Mouse (Mus musculus) forebrain, embryonic 15.5 days (tissue): ENCODE results near the gene Vmn1r180. TPM values are rescaled to one million over a fixed set of nuclear protein-coding genes. Genes with fewer than 3 reads are reported as not detected.
"Not testable (repeated sequence)": the region's sequence is repeated elsewhere in the genome, so short reads cannot be mapped to it uniquely, and the experiment has no call there.

Experiments
- ATAC-seq: fragments of 200-750 bp; cut with Nextera tagmentation; replicated peaks from 2 replicates; pipeline ENCODE4 v1.8.0; 2017; ENCODE audit warnings: mild to moderate bottlenecking, moderate TSS enrichment, moderate library complexity
- H3K27ac ChIP-seq: fragments of 300-500 bp; sonication (generic); replicated peaks from 2 replicates; pipeline ENCODE4 v1.5.1; 2015; ENCODE audit warnings: mild to moderate bottlenecking, inconsistent platforms
- H3K27me3 ChIP-seq: fragments of 300-500 bp; sonication (generic); 2 replicates; pipeline ENCODE4 v1.6.1; 2015; ENCODE audit warnings: inconsistent platforms
- H3K36me3 ChIP-seq: fragments of 300-500 bp; sonication (generic); 2 replicates; pipeline ENCODE4 v1.6.1; 2015; ENCODE audit warnings: mild to moderate bottlenecking, inconsistent platforms
- H3K4me1 ChIP-seq: fragments of 300-500 bp; sonication (generic); 2 replicates; pipeline ENCODE4 v1.6.1; 2015; ENCODE audit warnings: inconsistent platforms
- H3K4me2 ChIP-seq: fragments of 300-500 bp; sonication (generic); replicated peaks from 2 replicates; pipeline ENCODE4 v1.6.1; 2015; ENCODE audit warnings: mild to moderate bottlenecking, inconsistent platforms
- H3K4me3 ChIP-seq: fragments of 300-500 bp; sonication (generic); 2 replicates; pipeline ENCODE4 v1.5.1; 2015; ENCODE audit warnings: mild to moderate bottlenecking, inconsistent platforms
- H3K9ac ChIP-seq: fragments of 300-500 bp; sonication (generic); replicated peaks from 2 replicates; pipeline ENCODE4 v1.6.1; 2015; ENCODE audit warnings: mild to moderate bottlenecking, inconsistent platforms
- H3K9me3 ChIP-seq: fragments of 300-500 bp; sonication (generic); 2 replicates; pipeline ENCODE4 v1.6.1; 2016; ENCODE audit warnings: inconsistent platforms
- WGBS: fragments of 180-500 bp; shearing (Covaris S2); methylation state at CpG from one replicate; pipeline ENCODE4 v1.1.7; 2015; ENCODE audit warnings: mixed read lengths; 5-methylcytosine and 5-hydroxymethylcytosine counted together
- polyA plus RNA-seq: library from polyadenylated mRNA; unstranded; fragments of >200 nt; fragmentation: Nextera tagmentation; extraction: Ambion mirVana; gene quantifications from 2 replicates; pipeline ENCODE4 v1.2.1, GENCODE M21; 2015

The Vmn1r180 gene
- not detected in 2 replicates for polyA plus RNA-seq

DNA sequence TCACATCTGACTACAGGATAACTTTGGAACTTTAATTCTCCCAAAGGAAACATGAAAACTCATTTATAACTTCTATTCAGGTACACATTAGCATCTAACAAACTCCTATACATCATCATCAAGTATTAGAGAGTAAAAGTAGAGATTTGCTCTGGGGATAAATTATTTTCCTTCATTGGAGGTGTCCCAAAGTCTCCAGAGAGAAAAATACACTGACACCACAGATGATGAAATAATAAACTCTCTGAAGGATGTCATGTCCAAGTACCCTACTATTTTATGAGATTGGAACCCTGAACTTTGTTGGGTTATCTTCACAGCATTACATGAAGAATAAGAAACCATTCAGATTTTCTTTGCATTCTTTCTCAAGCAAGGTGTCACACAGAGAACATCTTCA lies at the start of gene Vmn1r180:
TSS of gene Vmn1r180 (plus strand) at position 301 of the 400 bp plus-strand sequence.
- H3K27me3 ChIP-seq, result no peaks in the 10 kb centered on the region
- no peak within 1 kb of the TSS for H3K27ac ChIP-seq
- H3K9me3 ChIP-seq, result peaks cover 18% of the 10 kb centered on the region; the same call in 1 of the 2 replicates
- no peak for ATAC-seq
- no peaks in the 10 kb centered on the region for H3K36me3 ChIP-seq
- H3K9ac ChIP-seq, result no peak within 1 kb of the TSS
- H3K4me3 ChIP-seq, result no peak within 1 kb of the TSS
- H3K4me1 ChIP-seq, result no peaks in the 10 kb centered on the region
- no peak within 1 kb of the TSS for H3K4me2 ChIP-seq

DNA sequence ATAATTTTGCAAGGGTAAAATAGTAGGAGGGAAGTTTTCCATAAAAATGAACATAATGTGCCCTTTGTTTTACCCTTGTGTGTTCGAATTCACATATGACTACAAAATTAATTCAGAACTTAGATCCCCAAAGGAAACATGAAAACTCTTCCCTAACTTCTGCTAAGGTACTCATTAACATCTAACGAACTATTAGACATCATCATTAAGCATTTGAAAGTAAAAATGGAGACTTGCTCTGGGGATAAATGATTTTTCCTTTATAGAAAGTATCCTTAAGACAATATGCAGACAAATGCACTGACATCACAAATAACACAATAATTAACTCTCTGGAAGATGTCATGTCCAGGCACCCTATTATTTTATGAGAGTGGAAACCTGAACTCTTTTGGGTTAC lies 23.8 kb upstream of the Vmn1r180 start, which contains the start of gene Vmn1r179:
TSS of gene Vmn1r179 (plus strand) at position 301 of the 400 bp plus-strand sequence.
- H3K4me3 ChIP-seq, result no peak within 1 kb of the TSS
- H3K4me1 ChIP-seq, result no peaks in the 10 kb centered on the region
- no peak within 1 kb of the TSS for H3K9ac ChIP-seq
- 0 out of 2 replicates have a peak, but pooled peaks cover 6% of the 10 kb centered on the region for H3K9me3 ChIP-seq
- no peaks in the 10 kb centered on the region for H3K27me3 ChIP-seq
- no peak within 1 kb of the TSS for H3K4me2 ChIP-seq
- ATAC-seq, result no peak
- no peak within 1 kb of the TSS for H3K27ac ChIP-seq
- 48% methylated on average over 2 of the region's 2 CpGs for WGBS
- H3K36me3 ChIP-seq, result no peaks in the 10 kb centered on the region

DNA sequence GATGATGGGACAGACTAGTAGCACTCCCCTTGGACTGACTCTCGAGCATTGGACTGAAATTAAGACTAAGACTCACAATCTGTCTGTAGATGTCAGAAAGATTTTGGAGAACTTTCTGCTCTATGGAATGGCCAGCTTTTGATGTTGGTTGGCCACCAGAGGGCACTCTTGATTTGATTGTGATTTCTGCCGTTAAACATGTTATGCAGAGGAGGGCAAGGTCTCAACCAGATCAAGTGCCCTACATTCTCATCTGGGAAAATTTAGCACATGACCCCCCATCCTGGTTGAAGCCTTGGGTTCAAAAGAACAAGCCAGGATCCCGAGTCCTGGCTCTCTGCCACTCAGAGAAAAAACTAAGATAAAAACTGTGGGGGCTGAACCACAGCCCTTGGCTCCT lies 17.6 kb downstream of the Vmn1r180 start:
- not testable (repeated sequence) for H3K36me3 ChIP-seq, H3K4me1 ChIP-seq, H3K4me2 ChIP-seq, H3K4me3 ChIP-seq, H3K9ac ChIP-seq, ATAC-seq, H3K27ac ChIP-seq, H3K27me3 ChIP-seq, H3K9me3 ChIP-seq
- WGBS, result 56% methylated on average over 3 of the region's 3 CpGs

DNA sequence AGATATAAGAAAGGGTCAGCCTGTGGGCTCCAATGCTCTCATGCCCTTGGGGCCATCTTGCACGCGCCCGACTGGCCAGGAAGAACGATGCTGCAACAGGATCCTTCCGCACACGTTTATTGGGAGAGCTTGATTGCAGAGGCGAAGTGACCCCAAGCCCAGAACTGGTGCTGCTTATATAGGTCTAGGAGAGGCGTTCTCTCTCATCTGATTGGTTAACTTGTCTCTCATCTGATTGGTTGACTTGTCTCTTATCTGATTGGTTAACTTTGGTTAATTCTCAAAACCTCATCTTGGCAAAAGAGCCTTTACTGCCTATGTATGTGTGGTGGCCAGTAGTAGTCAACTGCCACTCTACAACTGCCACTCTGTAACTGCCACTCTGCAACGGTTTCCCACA lies 23.9 kb downstream of the Vmn1r180 start, which contains the start of gene Vmn1r181:
TSS of gene Vmn1r181 (plus strand) at position 301 of the 400 bp plus-strand sequence.
- 79% methylated on average over 9 of the region's 9 CpGs for WGBS

DNA sequence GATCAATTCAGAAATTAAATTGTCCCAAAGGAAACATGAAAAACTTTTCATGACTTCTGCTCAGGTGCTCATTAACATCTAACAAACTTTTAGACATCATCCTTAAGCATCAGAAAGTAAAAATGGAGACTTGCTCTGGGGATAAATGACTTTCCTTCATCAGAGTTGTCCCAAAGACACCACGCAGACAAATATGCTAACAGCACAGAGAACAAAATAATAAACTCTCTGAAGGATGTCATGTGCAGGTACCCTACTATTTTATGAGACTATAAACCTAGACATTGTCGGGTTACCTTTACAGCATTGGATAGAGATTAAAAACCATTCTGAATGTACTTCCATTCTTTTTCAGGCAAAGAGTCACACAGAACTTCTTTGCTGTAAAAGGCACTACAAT lies 51.0 kb downstream of the Vmn1r180 start, which contains the start of gene V1rd19:
TSS of gene V1rd19 (plus strand) at position 301 of the 400 bp plus-strand sequence.
- no peak within 1 kb of the TSS for H3K9ac ChIP-seq
- no peak within 1 kb of the TSS for H3K4me3 ChIP-seq
- H3K27ac ChIP-seq, result no peak within 1 kb of the TSS
- H3K4me1 ChIP-seq, result no peaks in the 10 kb centered on the region
- H3K4me2 ChIP-seq, result no peak within 1 kb of the TSS
- no peak for ATAC-seq
- no peaks in the 10 kb centered on the region for H3K27me3 ChIP-seq
- H3K36me3 ChIP-seq, result no peaks in the 10 kb centered on the region
- H3K9me3 ChIP-seq, result peaks cover 4% of the 10 kb centered on the region; the same call in 1 of the 2 replicates
- 59% methylated on average over 2 of the region's 2 CpGs for WGBS

More for the DNA sequence above, 23.9 kb downstream of the Vmn1r180 start, which contains the start of gene Vmn1r181:
- H3K4me3 ChIP-seq, H3K4me2 ChIP-seq, H3K27me3 ChIP-seq, H3K36me3 ChIP-seq, ATAC-seq, H3K9ac ChIP-seq, H3K4me1 ChIP-seq, H3K9me3 ChIP-seq, H3K27ac ChIP-seq: not testable (repeated sequence)

Other genes starting within 250 kb of the Vmn1r180 start
- gene Vmn1r173, start 249.9 kb upstream of the Vmn1r180 start, polyA plus RNA-seq, result not detected in 2 replicates
- not detected in 2 replicates for gene Vmn1r174, start 198.4 kb upstream of the Vmn1r180 start, polyA plus RNA-seq
- not detected in 2 replicates for gene Vmn1r175, start 140.0 kb upstream of the Vmn1r180 start, polyA plus RNA-seq
- not detected in 2 replicates for gene Vmn1r176, start 113.3 kb upstream of the Vmn1r180 start, polyA plus RNA-seq
- gene Vmn1r177, start 84.2 kb upstream of the Vmn1r180 start, polyA plus RNA-seq, result not detected in 2 replicates
- gene Vmn1r178, start 58.6 kb upstream of the Vmn1r180 start, polyA plus RNA-seq, result not detected in 2 replicates
- gene Vmn1r179, start 23.7 kb upstream of the Vmn1r180 start, polyA plus RNA-seq, result not detected in 2 replicates
- gene Vmn1r181, start 24.0 kb downstream of the Vmn1r180 start, polyA plus RNA-seq, result not detected in 2 replicates
- not detected in 2 replicates for gene V1rd19, start 51.1 kb downstream of the Vmn1r180 start, polyA plus RNA-seq
- gene Vmn1r183, start 102.6 kb downstream of the Vmn1r180 start, polyA plus RNA-seq, result not detected in 2 replicates
- 35.9 and 39.5 TPM in 2 replicates for gene Zfp180, start 131.3 kb downstream of the Vmn1r180 start, polyA plus RNA-seq
- 10.4 and 11.0 TPM in 2 replicates for gene Zfp112, start 161.7 kb downstream of the Vmn1r180 start, polyA plus RNA-seq
- gene Zfp235, start 183.5 kb downstream of the Vmn1r180 start, polyA plus RNA-seq, result 23.2 and 27.3 TPM in 2 replicates
- 9.0 TPM in 2 replicates for gene Zfp114, start 224.4 kb downstream of the Vmn1r180 start, polyA plus RNA-seq